Mouse (Mus musculus) lung, adult 2 months (tissue): Measurements from ENCODE around the gene Gramd1b. TPM values are rescaled to one million over a fixed set of nuclear protein-coding genes. Genes with fewer than 3 reads are reported as not detected.

Source experiments
- DNase-seq: peaks from one replicate; pipeline ENCODE4 v3.0.0; 2022
- H3K4me1 ChIP-seq: fragments of 200-500 bp; 2 replicates; pipeline ENCODE4 v1.6.1; 2011; ENCODE audit warnings: low read length; ENCODE audit not compliant: control insufficient read depth, insufficient read depth
- H3K4me3 ChIP-seq: fragments of 200-500 bp; replicated peaks from 2 replicates; pipeline ENCODE3; 2011; ENCODE audit warnings: low read depth, mild to moderate bottlenecking, control low read depth, low read length; ENCODE audit errors: extremely low read depth
- CTCF ChIP-seq: fragments of 200-500 bp; IDR thresholded peaks from 2 replicates; pipeline ENCODE4 v1.5.1; 2011; ENCODE audit warnings: mild to moderate bottlenecking, low read length, control low read depth; ENCODE audit not compliant: insufficient read depth
- POLR2A ChIP-seq: fragments of 200-500 bp; IDR thresholded peaks from 2 replicates; pipeline ENCODE4 v1.6.1; 2011; ENCODE audit warnings: low read depth, mild to moderate bottlenecking, control low read depth, low read length, borderline replicate concordance; ENCODE audit errors: extremely low read depth
- WGBS: fragments of 180-500 bp; shearing (Covaris S2); methylation state at CpG from one replicate; pipeline ENCODE4 v1.1.7; 2018; 5-methylcytosine and 5-hydroxymethylcytosine counted together
- polyA plus RNA-seq: library from polyadenylated mRNA; depleted of rRNA; stranded (reverse); fragments of >200 nt; gene quantifications from 2 replicates; pipeline ENCODE4 v1.2.3, GENCODE M21; 2012

Gramd1b gene
- polyA plus RNA-seq, 1 experiment = 19.0 TPM

GRCm38 (mm10) chr9:40361970-40362369 lies 169.2 kb downstream of the Gramd1b start:
- DNase-seq = no peak
- H3K4me1 ChIP-seq = no peaks in the 10 kb centered on the region
- 66% methylated on average over 6 of the region's 6 CpGs for WGBS
- H3K4me3 ChIP-seq = no peak overlapping the region
- TF ChIP-seq CTCF (no peak), POLR2A (no peak)

DNA sequence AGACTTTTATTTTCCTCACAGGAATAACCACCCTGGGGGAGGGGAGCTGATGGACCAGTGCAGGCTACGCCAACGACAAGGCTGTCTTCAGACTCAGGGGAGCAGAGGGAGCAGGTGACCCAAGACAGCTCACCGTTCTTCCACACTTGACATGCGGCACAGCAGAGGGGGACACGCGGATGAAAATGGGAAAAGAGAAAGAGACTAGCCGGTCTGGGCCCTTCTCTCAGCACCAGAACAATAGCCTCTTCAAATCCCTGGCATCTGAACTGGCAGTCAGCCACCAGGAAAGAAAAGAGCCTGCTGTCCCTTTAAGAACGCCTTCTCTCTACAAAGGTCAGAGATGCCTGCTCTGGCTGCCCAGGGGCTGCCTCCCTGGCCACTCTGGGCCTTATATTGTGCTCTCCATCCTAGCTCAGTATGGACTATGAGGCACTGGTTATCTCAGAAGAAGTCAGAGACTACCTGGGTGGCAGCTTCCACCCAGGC lies 172.7 kb downstream of the Gramd1b start:
- 44% methylated on average over 8 of the region's 8 CpGs for WGBS
- no peaks in the 10 kb centered on the region for H3K4me1 ChIP-seq
- H3K4me3 ChIP-seq = no peak overlapping the region
- no peak for TF ChIP-seq CTCF
- no peak for TF ChIP-seq POLR2A
- DNase-seq = no peak

DNA sequence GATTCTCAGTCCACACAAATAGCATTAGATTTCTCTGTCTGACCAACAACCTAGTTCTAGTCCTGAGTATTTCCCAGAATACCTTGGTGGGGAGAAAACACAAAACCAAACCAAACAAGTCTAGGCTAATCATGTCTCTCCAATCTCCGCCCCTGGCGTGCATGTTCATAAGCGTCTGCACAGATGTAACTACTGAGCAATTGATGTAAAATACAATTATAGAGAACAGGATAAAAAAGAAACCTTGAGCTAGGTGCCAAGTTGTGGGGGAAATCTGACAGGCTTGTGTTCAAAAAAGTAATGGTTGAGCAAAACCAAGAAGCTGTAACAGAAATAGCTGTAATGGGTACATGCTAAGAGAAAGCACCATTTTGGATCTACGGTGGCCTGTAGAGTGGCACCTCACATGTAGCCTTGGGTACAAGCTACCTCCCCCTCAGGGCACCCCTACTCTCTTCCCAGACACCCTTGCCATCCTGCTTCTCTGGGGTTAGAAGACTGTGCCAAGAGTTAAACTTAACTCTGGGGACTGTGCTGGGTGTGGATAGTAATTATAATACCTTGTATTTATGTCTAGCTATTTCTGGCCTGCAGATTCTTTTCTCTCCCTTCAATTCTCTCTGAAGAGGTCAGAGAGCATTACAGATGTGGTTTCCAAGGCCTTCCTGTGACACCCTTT lies 174.3 kb downstream of the Gramd1b start:
- 92% methylated on average over 4 of the region's 4 CpGs for WGBS
- TF ChIP-seq CTCF (no peak), POLR2A (no peak)
- no peaks in the 10 kb centered on the region for H3K4me1 ChIP-seq
- no peak overlapping the region for H3K4me3 ChIP-seq
- DNase-seq = no peak

DNA sequence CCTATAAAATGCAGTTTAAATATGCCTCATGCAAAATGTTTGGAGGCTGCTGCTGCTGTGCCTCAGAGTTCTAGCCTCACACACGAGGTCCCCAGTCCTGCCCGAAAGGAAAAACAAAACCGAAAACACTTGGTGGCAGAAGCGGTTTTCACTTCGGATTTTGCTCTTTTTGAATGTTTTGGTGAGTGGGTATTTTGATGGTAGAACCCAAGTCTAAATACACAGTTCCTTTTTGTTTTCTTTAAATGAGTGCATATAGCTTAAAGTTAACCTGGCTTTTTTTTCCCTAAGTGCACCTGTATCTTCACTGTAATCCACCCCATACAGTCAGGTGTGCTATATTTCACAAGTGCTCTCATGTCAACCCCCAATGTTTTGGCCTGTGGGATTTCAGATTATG lies 174.8 kb downstream of the Gramd1b start:
- DNase-seq = no peak
- 92% methylated on average over 5 of the region's 5 CpGs for WGBS
- Histone ChIP-seq H3K4me1 (no peaks in the 10 kb centered on the region), H3K4me3 (no peak overlapping the region)
- no peak for TF ChIP-seq CTCF
- TF ChIP-seq POLR2A = no peak

- Histone ChIP-seq H3K4me3 (no peak overlapping the region), H3K4me1 (no peaks in the 10 kb centered on the region)
- TF ChIP-seq CTCF = no peak
- no peak for TF ChIP-seq POLR2A
- DNase-seq = no peak
- 92% methylated on average over 8 of the region's 8 CpGs for WGBS
Observed at GRCm38 (mm10) chr9:40355406-40355805, 175.8 kb downstream of the Gramd1b start.

DNA sequence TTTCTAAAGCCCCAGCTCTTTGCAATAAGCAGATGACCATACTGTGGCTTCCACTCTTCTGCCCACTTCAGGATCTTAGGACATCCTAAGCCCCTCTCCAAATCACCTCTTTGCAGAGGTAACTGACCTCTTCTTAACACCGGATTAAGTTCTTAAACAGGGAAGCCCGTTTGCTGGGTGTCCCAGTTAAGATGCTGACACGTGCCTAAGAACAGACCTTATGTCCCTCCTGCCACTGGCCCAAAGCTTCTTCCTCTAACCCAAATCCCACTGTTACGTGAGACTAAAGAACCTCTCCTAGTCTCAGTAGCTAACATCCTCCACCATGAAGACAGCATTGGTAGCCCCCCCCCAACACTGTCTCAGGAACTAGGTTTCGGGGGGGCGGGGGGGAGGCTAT lies 177.6 kb downstream of the Gramd1b start:
- 85% methylated on average over 6 of the region's 6 CpGs for WGBS
- no peaks in the 10 kb centered on the region for H3K4me1 ChIP-seq

GRCm38 (mm10) chr9:40350640-40351039 lies 180.5 kb downstream of the Gramd1b start:
- Histone ChIP-seq H3K4me3 (no peak overlapping the region), H3K4me1 (no peaks in the 10 kb centered on the region)
- TF ChIP-seq CTCF = no peak
- DNase-seq = no peak
- 25% methylated on average over 7 of the region's 7 CpGs for WGBS

More for the DNA sequence above, 177.6 kb downstream of the Gramd1b start:
- TF ChIP-seq POLR2A (no peak), CTCF (no peak)
- DNase-seq = no peak
- H3K4me3 ChIP-seq = no peak overlapping the region

DNA sequence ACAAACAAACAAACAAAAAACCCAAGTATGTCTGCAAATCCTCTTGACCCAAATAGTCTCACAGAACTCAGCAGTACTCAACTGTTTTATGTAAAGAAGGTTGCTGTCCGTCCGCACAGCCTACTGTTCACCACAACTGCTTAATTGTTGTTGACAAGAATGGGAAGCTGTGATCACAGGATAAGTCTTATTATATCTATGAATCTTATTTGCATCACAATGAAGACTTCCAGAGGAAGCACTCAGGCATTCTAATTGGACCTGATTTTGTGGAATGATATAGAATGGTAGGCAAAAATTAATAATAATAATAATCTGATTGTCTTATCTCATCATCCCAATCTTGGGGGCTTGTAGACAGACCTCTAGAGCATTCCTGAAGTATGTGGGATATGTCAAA lies 181.1 kb downstream of the Gramd1b start:
- no peak overlapping the region for H3K4me3 ChIP-seq
- 83% methylated on average over 2 of the region's 2 CpGs for WGBS
- H3K4me1 ChIP-seq = 0 out of 2 replicates have a peak, but pooled peaks cover 1% of the 10 kb centered on the region
- no peak for DNase-seq
- TF ChIP-seq CTCF = no peak
- no peak for TF ChIP-seq POLR2A

- no peak for DNase-seq
- no peak overlapping the region for H3K4me3 ChIP-seq
- TF ChIP-seq CTCF (no peak), POLR2A (no peak)
- 61% methylated on average over 4 of the region's 4 CpGs for WGBS
- H3K4me1 ChIP-seq = peaks cover 2% of the 10 kb centered on the region; the same call in 1 of the 2 replicates
Observed at GRCm38 (mm10) chr9:40349554-40349953, 181.6 kb downstream of the Gramd1b start.

- 92% methylated on average over 8 of the region's 8 CpGs for WGBS
- TF ChIP-seq CTCF = no peak
- no peak for TF ChIP-seq POLR2A
- no peak for DNase-seq
- peaks cover 2% of the 10 kb centered on the region; the same call in 1 of the 2 replicates for H3K4me1 ChIP-seq
- H3K4me3 ChIP-seq = no peak overlapping the region
Observed at GRCm38 (mm10) chr9:40348714-40349233, 182.4 kb downstream of the Gramd1b start.
